Mouse (Mus musculus): ENCODE measurements around the gene Olfr1369-ps1. TPM values are rescaled to one million over a fixed set of nuclear protein-coding genes. Genes with fewer than 3 reads are reported as not detected.

The Olfr1369-ps1 gene
- total RNA-seq, 4 experiments from 2014 or later, result not detected

DNA sequence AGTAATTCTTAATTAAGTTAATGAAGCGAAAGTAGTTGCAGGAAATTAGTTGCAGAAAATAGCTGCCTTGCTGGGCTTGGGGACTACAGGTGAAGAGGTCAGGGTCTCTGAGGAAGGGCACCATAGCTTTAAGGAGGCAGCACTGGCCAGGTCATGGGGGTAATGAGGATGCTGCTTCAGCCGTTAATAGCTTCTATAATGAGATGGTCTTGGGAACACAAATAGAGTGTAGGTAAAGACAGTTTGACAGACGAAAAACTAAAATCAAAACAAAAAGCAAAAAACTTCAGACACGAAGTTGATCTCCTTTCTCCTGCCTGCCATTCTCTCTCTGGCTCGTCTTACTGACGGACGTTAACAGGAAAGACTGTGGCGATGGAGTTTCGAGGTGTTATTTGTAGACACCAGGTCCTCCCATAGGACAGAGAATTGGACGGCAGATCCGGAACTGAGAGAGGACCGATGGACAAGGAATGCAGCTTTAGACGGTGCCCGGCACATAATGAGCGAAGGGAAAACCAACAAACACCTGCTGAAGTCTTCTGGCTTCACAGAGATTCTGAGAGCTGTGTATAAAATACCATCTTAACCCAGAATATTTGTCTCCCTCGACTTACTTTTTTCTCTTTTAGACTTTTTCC, 57.2 kb downstream of the Olfr1369-ps1 start:
- DNase-seq (ENCODE audit: low spot score in 2 of 2), result no peak

Other genes starting within 250 kb of the Olfr1369-ps1 start
- gene Olfr1370, start 36.5 kb upstream of the Olfr1369-ps1 start, total RNA-seq (2022), result not detected
- not detected for gene Olfr263, start 18.2 kb downstream of the Olfr1369-ps1 start, total RNA-seq (2022)
- not detected for gene Olfr1368, start 34.4 kb downstream of the Olfr1369-ps1 start, total RNA-seq (2022)
- gene Trim27, start 68.0 kb downstream of the Olfr1369-ps1 start, total RNA-seq (2022), result 10 to 100 TPM; 34.1 to 39.5 (median 35.3) TPM
- gene Gpx5, start 181.2 kb downstream of the Olfr1369-ps1 start, total RNA-seq (2022), result not detected
- gene Gpx6, start 200.6 kb downstream of the Olfr1369-ps1 start, total RNA-seq (2022), result 1 to 10 TPM in 1 of 4 experiments, under 1 TPM in 3; 0.28 to 1.4 (median 0.59) TPM
- not detected for gene Olfr1367, start 235.4 kb downstream of the Olfr1369-ps1 start, total RNA-seq (2022)

Measured in left cerebral cortex, adult 8-10 months (tissue).